Mouse (Mus musculus): ENCODE results near the gene U2af1. TPM values are rescaled to one million over a fixed set of nuclear protein-coding genes. Genes with fewer than 3 reads are reported as not detected.
A peak's percentile ranks its signal among the peaks of the same experiment; 100 is the strongest.

Gene U2af1
- total and polyA plus RNA-seq, 2 experiments from 2014 or later: 55.5 to 188 TPM

GRCm38 (mm10) chr17:31636942-31637811 is 21.5 kb downstream of the U2af1 start, which contains the start of gene Cbs:
Gene Cbs, minus strand, starts transcription at chr17:31637238.
- TF ChIP-seq CTCF (IDR thresholded peaks at IDR 0.05): no peak
- Histone ChIP-seq H3K9me3 (ENCODE audit: low read length) (no peaks in the 10 kb centered on the region), H3K4me1 (ENCODE audit: insufficient read depth, low read length) (peaks cover 5% of the 10 kb centered on the region; the same call in 1 of the 2 replicates), H3K9ac (replicated peaks; ENCODE audit: low read length, poor library complexity, severe bottlenecking) (peak within 1 kb of the TSS; percentile 58), H3K4me3 (ENCODE audit: low read depth, low read length) (peak within 1 kb of the TSS; percentile 46), H3K4me2 (ENCODE audit: low read depth, low read length, poor library complexity, severe bottlenecking) (peak within 1 kb of the TSS; percentile 77), H3K27ac (ENCODE audit: low read depth, low read length) (peak within 1 kb of the TSS; percentile 60), H3K36me3 (ENCODE audit: insufficient read depth, low read length) (no peaks in the 10 kb centered on the region), H3K27me3 (ENCODE audit: insufficient read depth, low read length) (peaks cover 15% of the 10 kb centered on the region)
- DNase-seq (ENCODE audit: low spot score): peak; percentile 74
- WGBS: 2% methylated on average over 60 of the region's 61 CpGs
- ATAC-seq (ENCODE audit: low FRiP score): peak; percentile 83

- no peak for TF ChIP-seq CTCF (IDR thresholded peaks at IDR 0.05)
- DNase-seq (ENCODE audit: low spot score) (no peak), ATAC-seq (ENCODE audit: low FRiP score) (peak; percentile 53)
- 5% methylated on average over 45 of the region's 45 CpGs for WGBS
- Histone ChIP-seq H3K4me1 (ENCODE audit: insufficient read depth, low read length) (peaks cover 5% of the 10 kb centered on the region; the same call in 1 of the 2 replicates), H3K4me3 (ENCODE audit: low read depth, low read length) (peak overlapping the region; percentile 46), H3K27ac (ENCODE audit: low read depth, low read length) (peak overlapping the region; percentile 60; the same call in 1 of the 2 replicates), H3K4me2 (ENCODE audit: low read depth, low read length, poor library complexity, severe bottlenecking) (peak overlapping the region; percentile 77), H3K36me3 (ENCODE audit: insufficient read depth, low read length) (no peaks in the 10 kb centered on the region), H3K27me3 (ENCODE audit: insufficient read depth, low read length) (peaks cover 15% of the 10 kb centered on the region), H3K9ac (replicated peaks; ENCODE audit: low read length, poor library complexity, severe bottlenecking) (peak overlapping the region; percentile 58), H3K9me3 (ENCODE audit: low read length) (no peaks in the 10 kb centered on the region)
Observed at GRCm38 (mm10) chr17:31636277-31636941, 22.3 kb downstream of the U2af1 start.

GRCm38 (mm10) chr17:31635781-31636180 is 22.9 kb downstream of the U2af1 start:
- no peak for TF ChIP-seq CTCF (IDR thresholded peaks at IDR 0.05)
- ATAC-seq (ENCODE audit: low FRiP score): no peak
- H3K4me2 ChIP-seq (ENCODE audit: low read depth, low read length, poor library complexity, severe bottlenecking): peak overlapping the region; percentile 77; the same call in 1 of the 2 replicates
- no peaks in the 10 kb centered on the region for H3K36me3 ChIP-seq (ENCODE audit: insufficient read depth, low read length)
- no peak for DNase-seq (ENCODE audit: low spot score)
- H3K9me3 ChIP-seq (ENCODE audit: low read length): no peaks in the 10 kb centered on the region
- H3K9ac ChIP-seq (replicated peaks; ENCODE audit: low read length, poor library complexity, severe bottlenecking): no peak overlapping the region
- WGBS: 71% methylated on average over 11 of the region's 11 CpGs
- no peak overlapping the region for H3K27ac ChIP-seq (ENCODE audit: low read depth, low read length)
- peaks cover 15% of the 10 kb centered on the region for H3K27me3 ChIP-seq (ENCODE audit: insufficient read depth, low read length)
- peaks cover 5% of the 10 kb centered on the region; the same call in 1 of the 2 replicates for H3K4me1 ChIP-seq (ENCODE audit: insufficient read depth, low read length)
- no peak overlapping the region for H3K4me3 ChIP-seq (ENCODE audit: low read depth, low read length)

- H3K36me3 ChIP-seq (ENCODE audit: insufficient read depth, low read length): no peaks in the 10 kb centered on the region
- no peak for ATAC-seq (ENCODE audit: low FRiP score)
- H3K27me3 ChIP-seq (ENCODE audit: insufficient read depth, low read length): peaks cover 15% of the 10 kb centered on the region
- H3K27ac ChIP-seq (ENCODE audit: low read depth, low read length): no peak overlapping the region
- 75% methylated on average over 5 of the region's 5 CpGs for WGBS
- TF ChIP-seq CTCF (IDR thresholded peaks at IDR 0.05): no peak
- DNase-seq (ENCODE audit: low spot score): no peak
- no peak overlapping the region for H3K4me2 ChIP-seq (ENCODE audit: low read depth, low read length, poor library complexity, severe bottlenecking)
- H3K4me3 ChIP-seq (ENCODE audit: low read depth, low read length): no peak overlapping the region
- no peak overlapping the region for H3K9ac ChIP-seq (replicated peaks; ENCODE audit: low read length, poor library complexity, severe bottlenecking)
- H3K9me3 ChIP-seq (ENCODE audit: low read length): no peaks in the 10 kb centered on the region
- H3K4me1 ChIP-seq (ENCODE audit: insufficient read depth, low read length): peaks cover 5% of the 10 kb centered on the region; the same call in 1 of the 2 replicates
Observed at GRCm38 (mm10) chr17:31634896-31635295, 23.8 kb downstream of the U2af1 start.

GRCm38 (mm10) chr17:31633007-31633406 is 25.7 kb downstream of the U2af1 start:
- no peaks in the 10 kb centered on the region; the same call in 1 of the 2 replicates for H3K9me3 ChIP-seq (ENCODE audit: low read length)
- no peak overlapping the region for H3K4me2 ChIP-seq (ENCODE audit: low read depth, low read length, poor library complexity, severe bottlenecking)
- ATAC-seq (ENCODE audit: low FRiP score) (no peak), DNase-seq (ENCODE audit: low spot score) (no peak)
- H3K27me3 ChIP-seq (ENCODE audit: insufficient read depth, low read length): peaks cover 15% of the 10 kb centered on the region
- TF ChIP-seq CTCF (IDR thresholded peaks at IDR 0.05): no peak
- 79% methylated on average over 6 of the region's 6 CpGs for WGBS
- H3K4me3 ChIP-seq (ENCODE audit: low read depth, low read length): no peak overlapping the region
- H3K9ac ChIP-seq (replicated peaks; ENCODE audit: low read length, poor library complexity, severe bottlenecking): no peak overlapping the region
- H3K4me1 ChIP-seq (ENCODE audit: insufficient read depth, low read length): peaks cover 5% of the 10 kb centered on the region; the same call in 1 of the 2 replicates
- H3K36me3 ChIP-seq (ENCODE audit: insufficient read depth, low read length): no peaks in the 10 kb centered on the region
- H3K27ac ChIP-seq (ENCODE audit: low read depth, low read length): no peak overlapping the region
